Mouse (Mus musculus) ES-Bruce4 (cell line): ENCODE results near the gene Gcnt1.

Source experiments
- EP300 ChIP-seq: IDR thresholded peaks from 2 replicates; pipeline ENCODE4 v1.6.1; 2011; ENCODE audit warnings: low read depth, low read length; ENCODE audit not compliant: insufficient read depth
- POLR2A ChIP-seq: IDR thresholded peaks from one replicate; pipeline ENCODE4 v1.8.1; 2011; ENCODE audit warnings: low read length; ENCODE audit not compliant: insufficient read depth

DNA sequence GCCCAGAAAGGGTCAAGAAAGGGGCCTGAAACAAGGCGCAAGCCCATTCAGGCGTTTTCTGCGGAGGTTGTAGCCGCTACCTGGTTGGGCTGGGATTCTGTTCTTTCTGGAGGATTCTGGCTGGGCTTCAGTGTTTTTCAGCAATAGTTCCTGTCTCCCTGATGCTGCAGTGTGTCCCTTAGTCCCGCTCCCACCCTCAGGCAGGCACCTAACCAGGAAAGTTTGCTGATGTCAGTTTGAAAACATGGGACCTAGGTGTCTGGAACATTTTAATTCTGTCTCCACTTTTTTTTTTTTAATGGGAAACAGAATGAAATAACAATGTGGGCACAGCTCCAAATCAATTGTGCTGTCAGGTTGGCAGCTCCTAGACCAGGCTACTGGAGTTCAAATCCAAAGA lies 78.5 kb downstream of the Gcnt1 start:
- TF ChIP-seq POLR2A = no peak
- TF ChIP-seq EP300 = no peak
